Mouse (Mus musculus) embryonic facial prominence, embryonic 13.5 days (tissue): ENCODE data around the gene Abcc12. TPM values are rescaled to one million over a fixed set of nuclear protein-coding genes. Genes with fewer than 3 reads are reported as not detected.

Experiments used
- ATAC-seq: fragments of 200-750 bp; cut with Nextera tagmentation; 2 replicates; pipeline ENCODE4 v1.8.0; 2017; ENCODE audit warnings: low read depth; ENCODE audit not compliant: insufficient number of reproducible peaks, insufficient read depth, low FRiP score, low TSS enrichment
- H3K27ac ChIP-seq: fragments of 300-500 bp; sonication (generic); 2 replicates; pipeline ENCODE4 v1.5.1; 2015; ENCODE audit warnings: moderate library complexity, mild to moderate bottlenecking, inconsistent platforms
- H3K27me3 ChIP-seq: fragments of 300-500 bp; sonication (generic); 2 replicates; pipeline ENCODE4 v1.6.1; 2015; ENCODE audit warnings: mild to moderate bottlenecking, inconsistent platforms
- H3K36me3 ChIP-seq: fragments of 300-500 bp; sonication (generic); 2 replicates; pipeline ENCODE4 v1.6.1; 2015; ENCODE audit warnings: mild to moderate bottlenecking, inconsistent platforms
- H3K4me1 ChIP-seq: fragments of 300-500 bp; sonication (generic); 2 replicates; pipeline ENCODE4 v1.6.1; 2015; ENCODE audit warnings: inconsistent platforms
- H3K4me2 ChIP-seq: fragments of 300-500 bp; sonication (generic); 2 replicates; pipeline ENCODE4 v1.6.1; 2015; ENCODE audit warnings: moderate library complexity, mild to moderate bottlenecking, inconsistent platforms
- H3K4me3 ChIP-seq: fragments of 300-500 bp; sonication (generic); 2 replicates; pipeline ENCODE4 v1.5.1; 2015; ENCODE audit warnings: mild to moderate bottlenecking, inconsistent platforms
- H3K9ac ChIP-seq: fragments of 300-500 bp; sonication (generic); 2 replicates; pipeline ENCODE4 v1.6.1; 2015; ENCODE audit warnings: mild to moderate bottlenecking, inconsistent platforms
- H3K9me3 ChIP-seq: fragments of 300-500 bp; sonication (generic); 2 replicates; pipeline ENCODE4 v1.6.1; 2016; ENCODE audit warnings: inconsistent platforms
- WGBS: fragments of 180-500 bp; shearing (Covaris S2); methylation state at CpG from one replicate; pipeline ENCODE4 v1.1.7; 2015; ENCODE audit warnings: mixed read lengths; 5-methylcytosine and 5-hydroxymethylcytosine counted together
- polyA plus RNA-seq: library from polyadenylated mRNA; unstranded; fragments of >200 nt; fragmentation: Nextera tagmentation; extraction: Ambion mirVana; gene quantifications from 2 replicates; pipeline ENCODE4 v1.2.1, GENCODE M21; 2015

Gene Abcc12
- polyA plus RNA-seq, 1 experiment from 2014 or later: 0.10 TPM

DNA sequence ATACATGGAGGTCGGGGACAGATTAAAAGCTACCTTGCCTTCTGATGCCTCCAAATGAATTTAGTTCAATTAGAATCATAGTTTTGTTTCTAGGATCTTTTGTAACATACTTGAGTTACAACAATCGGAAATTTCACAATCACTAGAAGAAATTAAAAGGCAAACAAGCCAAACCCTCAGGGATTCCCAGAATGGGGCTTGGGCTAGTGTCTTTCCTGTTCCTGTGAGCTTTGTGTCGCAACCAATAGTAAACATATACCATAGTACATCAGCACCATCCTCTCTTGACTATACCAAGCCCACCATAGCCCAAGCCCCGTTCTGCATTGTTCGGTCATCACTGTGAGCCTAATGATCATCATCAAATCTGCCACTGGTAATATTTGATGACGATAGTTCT is 18.8 kb upstream of the Abcc12 start:
- no peak overlapping the region for H3K4me2 ChIP-seq
- H3K4me3 ChIP-seq: no peak overlapping the region
- WGBS: 88% methylated on average over 6 of the region's 6 CpGs
- H3K36me3 ChIP-seq: no peaks in the 10 kb centered on the region
- H3K27me3 ChIP-seq: no peaks in the 10 kb centered on the region
- no peak overlapping the region for H3K9ac ChIP-seq
- no peaks in the 10 kb centered on the region for H3K9me3 ChIP-seq
- no peaks in the 10 kb centered on the region for H3K4me1 ChIP-seq
- no peak overlapping the region for H3K27ac ChIP-seq
- ATAC-seq: no peak

DNA sequence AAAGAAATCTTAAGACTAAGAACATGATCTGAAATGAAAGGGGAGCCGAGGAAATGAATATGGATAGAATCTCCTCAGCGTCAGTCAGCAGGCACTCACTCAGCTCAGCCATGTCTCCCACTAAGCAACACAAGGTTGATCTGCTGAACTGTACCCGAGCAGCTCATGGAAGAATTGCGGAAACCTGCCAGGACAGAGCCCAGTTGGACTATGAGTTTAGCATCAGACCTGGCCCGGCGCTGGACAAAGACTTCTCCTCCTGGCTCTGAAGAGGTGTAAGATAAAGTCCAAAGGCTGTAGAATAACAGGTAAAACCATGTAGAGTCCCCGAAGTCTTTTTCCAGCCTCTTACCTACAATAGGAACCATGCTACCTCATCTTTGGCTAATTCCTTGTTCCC is 17.2 kb upstream of the Abcc12 start:
- Histone ChIP-seq H3K4me2 (no peak overlapping the region), H3K27ac (no peak overlapping the region), H3K27me3 (no peaks in the 10 kb centered on the region), H3K9ac (no peak overlapping the region), H3K4me3 (no peak overlapping the region), H3K36me3 (no peaks in the 10 kb centered on the region), H3K9me3 (no peaks in the 10 kb centered on the region), H3K4me1 (no peaks in the 10 kb centered on the region)
- no peak for ATAC-seq
- WGBS: 88% methylated on average over 7 of the region's 7 CpGs

DNA sequence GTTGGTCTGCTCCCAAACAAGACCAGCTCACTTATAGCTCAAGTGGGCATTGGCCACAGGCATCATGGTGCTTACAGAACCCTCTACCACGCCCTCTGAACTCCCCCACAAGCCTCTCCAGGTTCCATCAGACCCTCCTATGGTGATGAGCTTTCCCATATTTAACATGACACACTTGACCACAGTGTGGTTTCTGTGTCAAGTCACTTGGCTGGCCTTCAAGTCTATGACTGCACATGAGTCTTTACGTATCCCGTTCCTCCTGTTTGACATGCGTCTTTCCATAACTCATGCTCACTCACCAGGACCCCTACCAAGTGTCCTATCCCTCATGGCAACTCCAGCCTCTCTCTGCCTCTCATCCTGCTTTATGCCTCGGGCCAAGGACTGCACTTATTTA is 15.2 kb upstream of the Abcc12 start:
- Histone ChIP-seq H3K36me3 (no peaks in the 10 kb centered on the region), H3K4me3 (no peak overlapping the region), H3K27ac (no peak overlapping the region), H3K27me3 (no peaks in the 10 kb centered on the region), H3K9me3 (no peaks in the 10 kb centered on the region), H3K4me1 (no peaks in the 10 kb centered on the region), H3K9ac (no peak overlapping the region), H3K4me2 (no peak overlapping the region)
- WGBS: 72% methylated on average over 5 of the region's 5 CpGs
- ATAC-seq: no peak

DNA sequence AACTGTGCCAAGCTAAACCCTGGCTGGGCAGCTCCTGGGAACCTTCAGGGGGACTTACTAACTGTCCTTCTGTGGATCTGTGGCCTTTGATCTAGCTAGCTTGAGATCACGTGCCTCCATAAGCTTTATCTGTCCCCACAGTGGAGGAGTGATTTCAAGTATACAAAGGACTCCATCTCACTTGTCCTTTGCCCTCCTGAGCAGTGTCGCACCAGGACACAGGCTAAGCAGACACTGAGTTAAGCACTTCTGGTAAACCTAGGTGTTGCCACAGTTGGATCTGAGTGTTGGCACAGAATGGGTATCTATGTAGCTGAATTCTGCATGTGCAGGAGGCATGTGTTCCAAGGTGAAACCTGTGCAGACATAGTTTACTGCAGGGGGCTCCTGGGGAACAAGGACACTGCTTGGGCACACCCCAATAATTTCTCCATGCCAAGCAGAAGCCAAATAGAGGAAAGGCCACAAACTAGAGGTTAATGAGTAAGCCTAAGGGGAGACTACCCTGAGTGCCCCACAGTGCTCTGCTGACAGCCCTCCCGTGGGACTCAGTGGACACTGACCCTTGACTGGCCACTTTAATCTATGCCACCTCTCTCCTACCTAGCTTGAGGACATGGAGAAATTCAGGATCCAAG is 13.8 kb upstream of the Abcc12 start:
- no peak overlapping the region for H3K27ac ChIP-seq
- H3K4me1 ChIP-seq: no peaks in the 10 kb centered on the region
- no peak for ATAC-seq
- H3K9me3 ChIP-seq: no peaks in the 10 kb centered on the region
- no peak overlapping the region for H3K4me3 ChIP-seq
- no peaks in the 10 kb centered on the region for H3K27me3 ChIP-seq
- no peaks in the 10 kb centered on the region for H3K36me3 ChIP-seq
- H3K9ac ChIP-seq: no peak overlapping the region
- no peak overlapping the region for H3K4me2 ChIP-seq
- WGBS: 73% methylated on average over 3 of the region's 3 CpGs

DNA sequence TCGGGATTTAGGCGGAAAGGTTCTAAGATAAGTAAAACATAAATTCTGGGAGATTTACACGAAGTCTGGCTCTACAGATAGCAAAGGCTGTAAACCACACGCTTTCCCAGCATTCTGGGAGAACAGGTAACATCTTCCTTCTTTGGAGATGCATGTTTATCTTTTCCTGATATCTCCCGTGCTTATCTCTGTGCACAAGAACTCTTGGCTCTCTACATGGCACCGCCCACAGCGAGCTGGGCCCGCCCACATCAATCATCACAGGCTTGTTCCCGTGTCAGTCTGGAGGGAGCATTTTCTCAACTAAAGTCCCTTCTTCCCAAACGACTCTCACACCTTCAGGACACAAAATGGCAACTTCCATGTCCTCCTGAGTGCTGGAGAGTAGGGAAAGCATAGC is 12.6 kb upstream of the Abcc12 start:
- Histone ChIP-seq H3K4me2 (no peak overlapping the region), H3K9me3 (no peaks in the 10 kb centered on the region), H3K27me3 (no peaks in the 10 kb centered on the region), H3K27ac (no peak overlapping the region), H3K4me3 (no peak overlapping the region), H3K9ac (no peak overlapping the region), H3K4me1 (no peaks in the 10 kb centered on the region), H3K36me3 (no peaks in the 10 kb centered on the region)
- 68% methylated on average over 10 of the region's 10 CpGs for WGBS
- no peak for ATAC-seq

DNA sequence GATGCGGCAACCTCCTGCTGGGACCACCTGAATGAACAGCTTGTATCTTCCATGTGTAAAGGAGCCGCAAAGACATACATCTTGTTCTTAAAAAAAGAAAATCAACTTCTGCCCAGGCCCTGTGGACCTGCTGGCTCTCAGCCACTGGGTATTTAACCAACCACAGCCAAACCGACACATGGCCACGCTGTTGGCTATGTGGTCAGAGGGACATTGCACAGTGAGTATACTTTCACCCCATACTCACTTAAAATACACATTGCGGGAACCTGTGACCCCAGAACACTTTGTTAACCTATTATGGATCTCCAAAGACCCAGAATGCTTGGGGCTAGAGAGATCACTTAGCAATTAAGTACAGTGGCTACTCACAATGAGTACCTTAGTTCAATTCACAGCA is 7.9 kb upstream of the Abcc12 start:
- Histone ChIP-seq H3K36me3 (no peaks in the 10 kb centered on the region), H3K27me3 (no peaks in the 10 kb centered on the region), H3K4me2 (no peak overlapping the region), H3K4me1 (0 out of 2 replicates have a peak, but pooled peaks cover 4% of the 10 kb centered on the region), H3K27ac (no peak overlapping the region), H3K4me3 (no peak overlapping the region), H3K9ac (no peak overlapping the region), H3K9me3 (no peaks in the 10 kb centered on the region)
- 92% methylated on average over 5 of the region's 5 CpGs for WGBS
- no peak for ATAC-seq

DNA sequence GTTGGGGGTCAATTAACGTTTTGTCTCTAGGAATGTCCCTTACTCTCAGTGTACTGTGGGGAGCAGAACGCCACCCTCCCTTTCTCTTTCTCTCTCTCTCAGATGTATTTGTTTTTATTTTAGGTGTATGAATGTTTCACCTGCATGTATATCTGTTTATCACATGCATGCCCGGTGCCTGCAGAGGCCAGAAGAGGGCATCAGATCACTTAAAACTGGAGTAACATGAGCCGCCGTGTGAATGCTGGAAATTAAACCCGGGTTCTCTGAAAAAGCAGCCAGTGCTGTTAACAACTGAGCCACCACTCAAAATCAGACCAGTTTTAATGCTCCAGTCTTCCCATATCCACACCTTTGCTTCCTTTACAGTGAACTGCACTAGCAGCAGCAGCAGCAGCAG is 6.2 kb upstream of the Abcc12 start:
- no peak overlapping the region for H3K9ac ChIP-seq
- H3K4me2 ChIP-seq: no peak overlapping the region
- H3K27me3 ChIP-seq: no peaks in the 10 kb centered on the region
- no peak overlapping the region for H3K27ac ChIP-seq
- no peak for ATAC-seq
- H3K4me1 ChIP-seq: 0 out of 2 replicates have a peak, but pooled peaks cover 4% of the 10 kb centered on the region
- H3K9me3 ChIP-seq: no peaks in the 10 kb centered on the region
- H3K4me3 ChIP-seq: no peak overlapping the region
- WGBS: 32% methylated on average over 6 of the region's 6 CpGs
- H3K36me3 ChIP-seq: no peaks in the 10 kb centered on the region

DNA sequence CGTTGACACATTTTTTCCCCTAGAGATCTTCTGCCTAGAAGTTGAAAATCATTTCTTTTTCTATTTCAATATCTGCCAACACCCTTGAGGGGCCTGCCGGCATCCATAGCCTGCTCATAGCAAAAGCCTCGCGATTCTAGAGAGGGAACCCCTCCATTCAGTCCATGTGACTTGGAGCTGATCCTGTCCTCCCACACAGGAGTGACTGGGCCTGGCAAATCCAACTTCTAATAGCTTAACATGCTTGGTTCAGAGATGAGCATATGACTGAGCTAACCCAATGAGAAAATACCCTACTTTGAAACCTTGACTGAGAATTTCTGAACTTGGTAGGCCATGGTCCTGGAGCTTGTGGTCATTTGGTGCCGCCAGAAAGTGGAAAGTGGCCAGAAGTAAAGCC is 5.6 kb upstream of the Abcc12 start:
- 45% methylated on average over 5 of the region's 5 CpGs for WGBS
- Histone ChIP-seq H3K4me3 (no peak overlapping the region), H3K27me3 (no peaks in the 10 kb centered on the region), H3K9ac (no peak overlapping the region), H3K36me3 (no peaks in the 10 kb centered on the region), H3K9me3 (no peaks in the 10 kb centered on the region), H3K4me1 (0 out of 2 replicates have a peak, but pooled peaks cover 4% of the 10 kb centered on the region), H3K4me2 (no peak overlapping the region), H3K27ac (no peak overlapping the region)
- no peak for ATAC-seq

DNA sequence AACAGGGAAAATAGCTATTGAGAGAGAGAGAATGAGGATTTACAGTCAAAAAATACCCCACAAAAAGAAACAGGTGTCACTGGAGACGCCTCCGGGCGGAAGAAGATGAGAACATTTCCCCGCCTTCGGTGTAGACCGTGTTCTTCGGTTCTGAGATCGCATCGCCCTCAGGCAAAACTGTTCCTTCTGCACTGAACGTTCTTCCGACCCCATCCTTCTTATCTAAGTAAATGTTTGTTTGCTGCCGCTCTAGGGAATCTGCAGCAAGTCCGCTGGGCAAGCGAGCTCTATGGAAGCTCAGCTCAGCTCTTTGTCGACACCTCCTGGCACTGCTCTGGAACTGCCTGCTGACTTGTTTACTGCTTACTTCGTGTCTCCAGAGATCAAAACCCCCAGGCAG is 5.0 kb upstream of the Abcc12 start:
- Histone ChIP-seq H3K36me3 (no peaks in the 10 kb centered on the region), H3K4me3 (peak overlapping the region; percentile 44), H3K9ac (peak overlapping the region; percentile 41), H3K27ac (0 out of 2 replicates have a peak overlapping the region, but pooled peaks have one; percentile 34), H3K9me3 (no peaks in the 10 kb centered on the region), H3K4me2 (peak overlapping the region; percentile 71), H3K27me3 (no peaks in the 10 kb centered on the region), H3K4me1 (0 out of 2 replicates have a peak, but pooled peaks cover 4% of the 10 kb centered on the region)
- ATAC-seq: no peak
- WGBS: 1% methylated on average over 16 of the region's 16 CpGs

DNA sequence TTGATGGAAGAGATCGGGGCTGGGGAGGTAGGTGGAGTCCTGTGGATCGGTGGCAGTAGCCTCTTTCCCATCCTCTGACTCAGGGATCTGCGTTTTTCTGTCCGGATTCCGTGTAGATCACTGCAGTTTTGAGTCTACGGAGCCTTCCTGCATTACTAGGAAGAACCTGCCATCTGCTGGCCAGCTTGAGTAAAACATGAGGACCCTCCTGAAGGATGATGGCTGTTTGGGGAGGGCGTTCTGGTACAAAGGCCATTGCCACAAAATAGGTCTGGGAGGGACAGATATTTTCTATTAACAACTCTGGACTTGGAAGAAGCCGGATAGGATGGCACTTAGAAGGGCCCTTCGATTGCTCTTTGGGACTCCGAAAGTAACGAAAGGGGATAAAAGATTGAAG is 4.6 kb upstream of the Abcc12 start:
- no peaks in the 10 kb centered on the region for H3K36me3 ChIP-seq
- H3K4me1 ChIP-seq: 0 out of 2 replicates have a peak, but pooled peaks cover 4% of the 10 kb centered on the region
- no peaks in the 10 kb centered on the region for H3K27me3 ChIP-seq
- peak overlapping the region; percentile 44 for H3K4me3 ChIP-seq
- 6% methylated on average over 11 of the region's 11 CpGs for WGBS
- H3K27ac ChIP-seq: no peak overlapping the region
- H3K9me3 ChIP-seq: no peaks in the 10 kb centered on the region
- peak overlapping the region; percentile 71 for H3K4me2 ChIP-seq
- no peak for ATAC-seq
- peak overlapping the region; percentile 41; the same call in 1 of the 2 replicates for H3K9ac ChIP-seq

DNA sequence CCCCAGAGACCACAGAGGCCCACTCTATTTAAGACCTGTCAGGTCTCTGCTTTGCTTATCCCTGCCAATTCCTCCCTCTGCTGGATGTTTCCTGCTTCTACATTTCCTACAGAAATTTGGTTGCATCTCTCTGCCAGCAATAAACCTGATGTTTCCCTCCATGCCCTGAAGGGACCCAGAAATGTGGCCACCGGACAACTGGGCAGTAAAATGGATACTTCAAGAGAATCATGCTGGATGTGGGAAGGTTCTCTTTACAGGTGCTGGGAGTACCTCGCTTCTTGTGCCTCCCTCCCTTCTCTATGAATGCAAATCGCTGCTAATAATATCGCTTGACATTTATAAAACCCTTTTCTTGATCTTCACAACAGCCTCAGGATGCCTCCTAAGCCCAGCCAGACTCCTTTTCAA is 1.4 kb upstream of the Abcc12 start:
- H3K27me3 ChIP-seq: no peaks in the 10 kb centered on the region
- no peak for ATAC-seq
- no peaks in the 10 kb centered on the region for H3K9me3 ChIP-seq
- peaks cover 12% of the 10 kb centered on the region for H3K4me1 ChIP-seq
- no peak overlapping the region for H3K4me2 ChIP-seq
- no peak overlapping the region for H3K4me3 ChIP-seq
- no peak overlapping the region for H3K27ac ChIP-seq
- H3K9ac ChIP-seq: no peak overlapping the region
- H3K36me3 ChIP-seq: no peaks in the 10 kb centered on the region
- 83% methylated on average over 4 of the region's 4 CpGs for WGBS

DNA sequence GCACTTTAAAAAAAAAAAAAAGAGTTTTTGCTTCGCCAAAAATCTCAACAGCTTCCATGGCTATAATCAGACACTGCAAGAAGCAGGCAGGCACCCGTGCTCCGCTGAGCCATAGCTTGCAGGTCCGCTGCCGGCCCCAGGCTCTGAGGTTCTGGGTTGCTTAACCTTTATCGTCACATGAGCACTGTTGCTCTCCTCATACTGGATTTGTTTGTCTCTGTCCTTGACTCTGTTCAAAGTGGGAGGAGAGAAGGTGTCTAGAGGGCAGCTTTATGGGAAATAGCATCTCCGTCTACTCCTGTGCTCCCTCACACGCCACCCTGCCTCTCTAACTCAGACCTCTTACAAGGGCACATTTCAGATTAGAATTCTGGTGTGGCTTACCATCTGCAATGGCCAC is 1.8 kb downstream of the Abcc12 start:
- Histone ChIP-seq H3K27ac (no peak overlapping the region), H3K9ac (no peak overlapping the region), H3K27me3 (no peaks in the 10 kb centered on the region), H3K4me3 (no peak overlapping the region), H3K9me3 (no peaks in the 10 kb centered on the region), H3K36me3 (no peaks in the 10 kb centered on the region), H3K4me2 (no peak overlapping the region), H3K4me1 (peaks cover 10% of the 10 kb centered on the region)
- ATAC-seq: no peak
- 61% methylated on average over 8 of the region's 8 CpGs for WGBS
